Mouse (Mus musculus) right cerebral cortex, postnatal 36 days (tissue): ENCODE results near the gene Setd1a.
"Not testable (repeated sequence)": the region's sequence is repeated elsewhere in the genome, so short reads cannot be mapped to it uniquely, and the experiment has no call there.

Experiments used
- DNase-seq, 2 experiments: peaks; one replicate each; pipeline ENCODE4 v3.0.0; 2022; ENCODE audit warnings: low spot score in 2 of 2, mixed read lengths in 1 of 2

Gene Setd1a

DNA sequence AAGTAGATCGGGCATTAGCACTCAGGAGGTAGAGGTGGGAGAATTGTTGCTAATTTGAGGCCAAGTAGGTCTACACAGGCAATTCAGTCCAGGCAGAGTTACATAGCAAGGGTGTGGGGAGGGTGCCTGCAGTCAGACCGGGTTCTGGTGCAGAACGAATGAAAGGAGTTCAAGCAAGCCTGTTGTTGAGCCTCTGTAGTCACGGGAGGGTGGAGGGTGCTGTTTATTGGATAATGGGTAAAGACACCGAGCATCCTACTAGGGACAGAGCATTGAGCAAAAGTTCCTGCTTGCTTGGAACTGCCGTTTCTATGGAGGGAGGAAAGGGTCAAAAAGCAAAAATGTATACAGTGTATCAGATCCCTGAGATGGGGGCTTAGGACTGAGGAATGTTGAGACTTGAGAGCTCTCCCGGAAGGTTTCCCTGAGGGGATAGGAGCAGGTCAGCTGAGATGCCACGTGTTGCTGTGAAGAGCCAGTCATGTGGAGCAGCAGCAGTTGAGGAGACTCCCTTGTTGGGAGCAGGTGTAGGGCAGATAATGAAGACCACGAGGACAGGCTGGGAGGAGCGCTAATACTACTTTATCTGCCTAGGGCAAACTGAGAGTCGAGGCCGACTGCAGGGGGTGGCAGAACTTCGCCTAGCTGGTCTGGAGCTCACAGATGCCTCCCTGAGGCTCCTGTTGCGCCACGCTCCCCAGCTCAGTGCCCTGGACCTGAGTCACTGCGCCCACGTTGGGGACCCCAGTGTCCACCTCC, 9.4 kb upstream of the Setd1a start:
- DNase-seq: no peak

DNA sequence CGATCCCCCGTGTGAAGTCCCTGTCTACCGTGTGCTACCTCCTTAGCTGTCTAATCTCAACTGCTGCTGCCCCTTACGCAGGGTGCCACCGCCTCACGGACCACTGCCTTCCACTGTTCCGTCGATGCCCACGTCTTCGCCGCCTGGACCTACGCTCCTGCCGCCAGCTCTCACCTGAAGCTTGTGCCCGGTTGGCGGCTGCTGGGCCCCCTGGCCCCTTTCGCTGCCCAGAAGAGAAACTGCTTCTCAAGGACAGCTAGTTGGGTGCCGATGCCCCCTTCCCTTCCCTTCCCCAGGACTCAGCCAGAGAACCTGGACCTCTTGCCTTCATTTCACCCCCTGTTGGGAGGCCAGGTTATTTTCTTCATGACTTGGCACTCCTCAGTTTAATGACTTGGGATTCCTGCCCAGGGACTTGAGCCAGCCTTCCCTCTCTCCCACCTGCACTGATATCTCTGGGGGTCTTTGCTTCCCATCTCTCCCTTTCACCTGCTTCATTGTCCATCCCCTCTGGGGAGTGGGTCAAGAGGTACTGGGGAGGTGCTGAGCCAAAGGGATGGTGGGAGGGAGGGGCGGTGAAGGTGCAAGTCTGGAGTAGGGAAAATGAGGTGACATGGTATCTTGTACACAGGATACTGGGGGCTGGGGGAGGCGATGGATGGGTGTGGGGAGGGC, 8.7 kb upstream of the Setd1a start:
- no peak for DNase-seq

DNA sequence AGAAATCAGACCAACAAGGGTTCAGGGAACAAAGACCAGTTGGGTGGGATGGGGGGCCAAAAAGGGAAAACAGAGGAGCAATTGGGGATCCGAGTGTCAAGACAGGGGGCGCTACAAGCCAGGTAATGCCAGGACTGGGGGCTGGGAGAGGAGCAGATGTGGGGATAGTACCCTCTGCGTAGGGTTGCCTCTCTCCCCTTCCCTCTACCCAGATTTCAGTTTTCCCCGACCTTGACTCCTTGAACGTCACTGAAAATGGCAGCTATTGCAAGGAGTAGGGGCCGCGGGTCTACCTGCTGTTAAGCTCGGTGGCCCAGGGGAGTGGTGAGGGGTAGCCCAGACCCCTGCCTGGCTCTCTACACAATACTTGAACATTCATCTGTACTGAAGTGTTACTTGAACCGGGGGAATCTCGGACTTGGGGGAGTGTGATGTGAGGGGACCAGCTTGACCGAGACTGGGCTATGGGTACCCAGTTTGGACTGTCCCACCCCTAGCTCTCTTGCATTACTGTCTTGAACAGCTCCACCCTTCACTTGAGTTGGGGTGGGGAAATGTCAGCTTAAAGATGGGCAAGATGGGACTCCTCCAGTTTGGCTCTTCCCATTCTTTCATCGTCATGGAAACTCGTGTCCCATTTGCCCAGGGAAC, 8.0 kb upstream of the Setd1a start:
- DNase-seq: no peak

DNA sequence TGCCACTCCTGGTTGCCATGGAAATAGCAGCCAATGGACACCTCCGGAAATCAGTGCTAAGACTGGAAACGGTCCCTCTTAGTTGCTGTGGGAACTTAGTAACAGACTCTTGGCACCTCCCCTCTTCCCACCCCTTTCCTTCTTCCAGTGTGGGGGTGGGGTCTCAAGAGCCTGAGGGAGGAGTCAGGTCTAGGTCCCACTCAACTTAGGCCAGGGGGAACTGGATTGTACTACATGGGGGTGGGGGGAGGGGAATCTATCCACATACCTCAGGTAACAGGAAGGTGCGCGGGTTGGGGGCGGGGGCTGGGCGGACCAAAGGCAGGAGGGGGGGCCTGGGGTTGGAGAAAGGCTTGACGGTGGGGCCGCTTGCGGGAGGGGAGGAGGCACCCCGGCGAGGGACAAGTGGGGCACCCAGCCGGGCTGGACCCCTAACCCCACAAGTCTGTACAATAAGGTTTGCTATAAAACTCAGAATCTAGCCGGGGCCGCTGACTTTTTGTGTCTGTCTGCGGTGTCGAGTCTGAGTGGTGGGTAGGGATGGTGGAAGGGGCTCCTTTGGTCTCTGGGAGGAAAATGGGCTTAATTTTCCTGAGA, 7.4 kb upstream of the Setd1a start:
- DNase-seq: peak; percentile 95 to 97

DNA sequence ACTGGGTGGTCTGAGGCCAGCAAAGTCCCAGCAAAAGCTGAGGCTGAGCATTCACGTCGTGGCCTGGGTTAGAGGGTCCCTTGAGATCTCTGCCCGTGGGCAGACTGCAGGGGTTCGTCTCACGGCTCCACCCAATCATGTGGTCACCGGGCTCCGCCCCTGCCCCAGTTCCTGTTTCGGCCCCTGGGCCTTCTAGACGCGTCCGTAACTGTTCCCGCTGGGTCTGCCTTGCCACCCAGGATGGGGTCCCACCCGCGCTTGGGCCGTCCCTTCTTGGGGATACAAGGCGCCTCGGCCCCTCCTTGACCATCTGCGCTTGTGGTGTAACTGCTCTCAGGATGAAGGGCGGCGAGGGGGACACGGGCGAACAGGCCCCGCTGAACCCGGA, 6.8 kb upstream of the Setd1a start, which contains the start of gene Orai3:
Orai3 (plus strand) TSS at position 165 of the 388 bp plus-strand sequence.
- peak; percentile 78 to 85 for DNase-seq

DNA sequence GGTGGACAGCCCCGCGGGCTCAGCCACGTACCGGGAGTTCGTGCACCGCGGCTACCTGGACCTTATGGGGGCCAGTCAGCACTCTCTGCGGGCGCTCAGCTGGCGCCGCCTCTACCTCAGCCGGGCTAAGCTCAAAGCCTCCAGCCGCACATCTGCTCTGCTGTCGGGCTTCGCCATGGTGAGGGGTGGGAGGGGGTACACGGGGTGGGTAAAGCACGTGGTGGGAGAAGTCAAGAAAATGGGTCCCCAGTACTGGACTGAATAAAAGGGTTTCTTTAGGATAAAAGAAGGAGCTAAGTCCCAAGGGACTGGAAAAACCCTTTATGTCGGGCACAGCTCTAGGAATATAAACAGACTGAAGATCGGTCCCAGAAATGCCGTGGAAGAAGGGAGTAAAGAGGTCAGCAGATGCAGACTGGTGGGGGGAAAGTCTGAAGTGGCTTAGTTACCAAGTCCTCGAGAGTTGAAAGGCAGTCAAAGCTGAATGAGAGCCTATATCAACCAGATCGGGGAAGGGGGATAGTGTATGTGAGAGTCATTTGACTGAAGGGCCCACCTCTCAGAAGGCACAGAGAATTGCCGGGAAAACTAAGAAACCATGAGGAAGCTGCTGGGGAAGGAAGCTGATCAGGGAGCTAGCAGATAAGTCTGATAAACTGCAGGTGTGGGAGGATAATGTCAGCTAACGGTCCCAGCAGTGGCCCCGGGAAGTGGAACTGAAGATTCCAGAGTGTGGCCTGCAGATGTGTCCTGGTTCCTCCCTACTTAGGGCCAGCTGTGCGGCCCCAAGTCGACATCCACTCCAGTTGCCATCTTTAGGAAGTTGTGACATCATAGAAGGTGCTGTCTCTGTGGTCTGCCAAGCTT, 6.2 kb upstream of the Setd1a start:
- DNase-seq: no peak

DNA sequence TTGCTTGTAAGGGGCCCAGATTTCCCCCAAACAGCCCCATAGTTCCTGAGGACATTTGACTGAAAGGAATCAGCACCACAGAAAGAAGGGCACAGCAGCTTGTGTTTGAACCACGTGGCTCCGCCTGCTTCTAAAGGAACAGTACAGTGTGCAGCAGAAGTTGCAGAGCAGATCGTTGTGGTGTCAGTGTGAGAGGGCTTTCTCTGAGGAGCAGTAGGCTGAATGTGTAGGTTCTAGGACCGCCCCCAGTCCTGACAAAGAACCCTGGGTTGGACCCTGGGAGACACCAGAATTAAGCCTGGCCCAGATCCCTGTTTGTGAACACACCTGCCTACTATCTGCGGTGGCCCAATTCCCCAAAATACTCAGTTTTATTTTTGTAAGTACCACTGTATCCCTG, 5.2 kb upstream of the Setd1a start:
- peak; percentile 55 to 72 for DNase-seq

DNA sequence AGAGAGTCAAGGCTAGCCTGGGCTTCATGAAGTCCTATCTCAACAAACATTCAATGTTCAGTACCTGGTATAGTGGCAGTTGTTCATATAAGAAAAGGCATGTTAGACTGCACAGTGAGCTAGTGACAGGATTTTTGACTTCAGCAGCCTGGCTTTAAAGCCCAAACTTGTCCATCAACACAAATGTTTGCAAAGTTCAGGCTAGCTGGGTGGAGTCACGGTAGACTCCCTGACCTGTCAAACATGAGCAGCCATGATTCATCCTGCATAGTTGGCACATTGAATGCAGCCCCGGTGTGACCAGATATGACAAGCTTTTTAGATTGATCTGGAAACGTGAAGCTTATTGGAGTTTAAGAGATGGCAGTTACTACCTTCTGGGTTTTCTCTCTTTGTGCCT, 4.4 kb upstream of the Setd1a start:
- no peak for DNase-seq

DNA sequence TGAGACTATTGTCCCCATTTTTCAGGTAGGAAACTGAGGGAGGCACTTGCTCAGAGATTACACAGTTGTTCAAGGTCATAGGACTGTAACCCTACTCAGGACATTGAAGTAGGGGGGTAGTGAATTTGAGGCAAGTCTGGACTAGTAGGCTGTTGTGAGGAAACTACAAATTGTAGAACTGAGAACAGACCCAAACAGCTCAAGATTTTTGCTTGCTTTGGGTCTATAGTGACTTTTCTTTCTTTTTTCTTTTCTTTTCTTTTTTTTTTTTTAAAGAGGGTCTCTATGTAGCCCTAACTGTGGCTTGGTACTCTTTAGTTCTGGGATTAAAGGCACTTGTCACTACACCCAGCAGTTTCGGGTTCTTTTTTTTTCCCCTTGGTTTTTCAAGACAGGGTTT, 3.9 kb upstream of the Setd1a start:
- no peak for DNase-seq

DNA sequence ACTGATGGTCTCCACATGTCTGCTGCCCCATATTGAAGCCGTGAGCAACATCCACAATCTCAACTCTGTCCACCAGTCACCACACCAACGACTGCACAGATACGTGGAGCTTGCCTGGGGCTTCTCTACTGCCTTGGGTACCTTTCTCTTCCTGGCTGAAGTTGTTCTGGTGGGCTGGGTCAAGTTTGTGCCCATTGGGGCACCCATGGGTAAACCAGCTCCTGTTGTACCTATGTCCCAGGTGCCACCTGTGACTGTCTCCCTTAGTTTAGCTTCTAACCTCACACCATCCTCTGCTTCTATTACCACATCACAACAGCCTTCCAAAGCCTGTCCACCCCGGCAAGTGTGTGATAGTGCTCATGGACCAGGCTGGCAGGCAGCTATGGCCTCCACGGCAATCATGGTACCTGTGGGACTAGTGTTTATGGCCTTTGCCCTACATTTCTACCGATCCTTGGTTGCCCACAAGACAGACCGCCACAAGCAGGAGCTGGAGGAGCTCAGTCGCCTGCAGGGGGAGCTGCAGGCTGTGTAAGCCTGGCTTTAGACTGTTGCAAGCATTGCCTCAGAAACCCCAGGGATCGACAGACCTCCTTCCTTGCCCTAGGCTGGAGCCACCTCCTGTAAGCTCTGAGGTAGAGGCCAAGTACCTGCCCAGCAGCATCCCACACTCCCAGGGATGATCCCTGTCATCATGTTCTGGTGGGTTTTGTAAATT, 2.6 kb upstream of the Setd1a start:
- peak in 1 of 2 experiments; percentile 54 for DNase-seq

DNA sequence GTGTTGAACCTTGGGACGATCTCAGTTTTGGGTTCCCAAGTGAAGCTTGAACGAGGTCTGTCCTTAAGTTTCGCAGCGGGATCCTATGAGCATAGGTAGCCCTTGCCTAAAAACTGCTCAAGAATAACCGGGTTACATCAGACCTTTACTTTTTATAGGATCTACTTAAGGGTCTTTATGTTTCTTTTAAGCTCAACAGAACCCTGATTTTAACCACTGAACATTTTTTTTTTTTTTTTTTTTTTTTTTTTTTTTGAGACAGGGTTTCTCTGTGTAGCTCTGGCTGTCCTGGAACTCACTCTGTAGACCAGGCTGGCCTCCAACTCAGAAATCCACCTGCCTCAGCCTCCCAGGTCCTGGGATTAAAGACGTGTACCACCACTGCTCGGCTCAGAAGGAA, 633 bp upstream of the Setd1a start:
- DNase-seq: not testable (repeated sequence)

DNA sequence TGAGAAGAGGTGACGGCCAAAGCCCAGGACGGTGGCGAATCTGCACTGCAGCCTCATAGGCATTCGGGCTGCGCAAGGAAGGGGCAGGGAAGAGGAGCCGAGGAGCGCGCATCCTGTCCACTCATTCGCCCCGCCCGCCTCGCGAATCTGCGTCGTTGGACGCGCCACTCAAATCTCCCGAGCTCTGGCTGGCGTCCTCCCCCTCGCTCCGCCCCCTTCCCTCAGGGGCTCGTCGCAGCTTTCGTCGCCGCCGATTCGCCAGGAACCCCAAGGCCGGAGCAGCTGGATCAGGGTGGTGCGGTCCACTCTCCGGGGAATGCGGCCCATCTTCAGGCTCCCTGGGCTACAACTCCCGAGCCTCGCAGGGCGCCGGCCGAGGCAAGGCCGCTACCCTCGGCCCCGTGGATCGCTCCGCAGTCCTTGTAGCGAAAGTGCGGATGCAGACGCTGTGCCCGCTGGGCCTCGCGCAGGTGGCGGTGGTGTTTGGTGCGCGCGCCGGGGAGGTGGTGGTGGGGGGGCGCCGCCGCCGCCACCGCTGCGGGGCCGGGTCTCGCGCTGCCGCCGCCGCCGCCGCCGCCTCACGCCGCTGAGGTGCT, 506 bp downstream of the Setd1a start:
- DNase-seq: peak; percentile 94

DNA sequence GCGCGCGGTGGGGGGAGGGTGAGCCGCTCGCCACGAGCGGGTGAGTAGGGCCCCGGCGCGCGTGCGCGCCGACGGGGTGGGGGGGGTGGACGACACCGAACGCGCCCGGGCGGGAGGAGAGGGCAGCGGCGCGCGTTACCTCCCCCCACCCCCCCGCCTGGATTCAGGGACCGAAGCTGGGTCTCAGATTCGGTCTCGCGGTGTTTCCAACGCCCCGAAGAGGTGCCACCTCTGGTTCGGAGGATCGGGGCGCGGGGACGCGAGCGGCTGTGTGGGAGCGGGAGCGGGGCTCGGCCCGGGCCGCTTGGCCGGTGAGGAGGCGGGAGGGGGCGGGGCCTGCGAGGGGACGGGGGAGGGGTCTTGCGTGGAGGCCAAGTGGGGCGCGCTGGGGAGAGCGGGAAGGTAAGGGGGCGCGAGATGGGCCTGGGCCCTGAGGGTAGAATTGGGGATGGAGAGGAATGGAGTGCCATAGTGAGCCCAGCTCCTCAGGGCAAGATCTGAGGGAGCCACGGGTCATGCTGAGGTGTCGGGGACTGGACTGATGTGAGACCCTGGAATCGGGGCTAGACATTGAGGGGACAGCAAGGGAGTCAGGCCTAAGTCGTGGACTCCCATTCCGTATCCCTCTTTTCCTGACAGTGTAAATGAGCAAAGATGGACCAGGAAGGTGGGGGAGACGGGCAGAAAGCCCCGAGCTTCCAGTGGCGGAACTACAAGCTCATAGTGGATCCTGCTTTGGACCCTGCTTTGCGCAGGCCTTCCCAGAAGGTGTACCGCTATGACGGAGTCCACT, 1.2 kb downstream of the Setd1a start:
- no peak for DNase-seq

DNA sequence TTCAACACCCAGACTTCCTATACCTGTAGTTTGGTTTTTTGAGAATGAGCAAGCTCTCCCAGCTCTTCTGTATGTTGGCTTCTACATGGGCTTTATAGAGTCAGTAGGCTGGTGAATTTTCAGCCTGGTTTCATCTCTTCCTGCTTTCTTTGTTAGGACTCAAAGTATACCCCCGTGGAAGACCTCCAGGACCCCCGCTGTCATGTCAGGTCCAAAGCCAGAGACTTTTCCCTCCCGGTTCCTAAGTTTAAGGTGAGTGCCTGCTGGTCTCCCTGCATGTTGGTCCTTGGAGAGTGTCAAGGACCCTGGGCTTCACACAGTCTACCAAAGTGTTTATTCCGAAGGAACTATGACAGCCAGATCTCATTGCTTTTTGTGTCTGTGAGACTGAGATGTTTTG, 1.9 kb downstream of the Setd1a start:
- DNase-seq: no peak

DNA sequence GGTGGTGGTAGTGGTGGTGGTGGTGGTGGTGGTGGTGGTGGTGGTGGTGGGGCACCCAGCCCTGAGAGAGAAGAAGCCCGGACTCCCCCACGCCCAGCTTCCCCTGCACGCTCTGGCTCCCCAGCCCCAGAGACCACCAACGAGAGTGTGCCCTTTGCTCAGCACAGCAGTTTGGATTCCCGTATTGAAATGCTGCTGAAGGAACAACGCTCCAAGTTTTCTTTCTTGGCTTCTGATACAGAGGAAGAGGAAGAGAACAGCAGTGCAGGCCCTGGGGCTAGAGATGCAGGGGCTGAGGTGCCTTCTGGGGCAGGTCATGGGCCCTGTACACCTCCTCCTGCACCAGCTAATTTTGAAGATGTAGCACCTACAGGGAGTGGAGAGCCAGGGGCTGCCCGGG, 8.8 kb downstream of the Setd1a start, which contains the start of gene Gm49388:
Gm49388 (plus strand) TSS at position 301 of the 400 bp plus-strand sequence.
- DNase-seq: no peak

DNA sequence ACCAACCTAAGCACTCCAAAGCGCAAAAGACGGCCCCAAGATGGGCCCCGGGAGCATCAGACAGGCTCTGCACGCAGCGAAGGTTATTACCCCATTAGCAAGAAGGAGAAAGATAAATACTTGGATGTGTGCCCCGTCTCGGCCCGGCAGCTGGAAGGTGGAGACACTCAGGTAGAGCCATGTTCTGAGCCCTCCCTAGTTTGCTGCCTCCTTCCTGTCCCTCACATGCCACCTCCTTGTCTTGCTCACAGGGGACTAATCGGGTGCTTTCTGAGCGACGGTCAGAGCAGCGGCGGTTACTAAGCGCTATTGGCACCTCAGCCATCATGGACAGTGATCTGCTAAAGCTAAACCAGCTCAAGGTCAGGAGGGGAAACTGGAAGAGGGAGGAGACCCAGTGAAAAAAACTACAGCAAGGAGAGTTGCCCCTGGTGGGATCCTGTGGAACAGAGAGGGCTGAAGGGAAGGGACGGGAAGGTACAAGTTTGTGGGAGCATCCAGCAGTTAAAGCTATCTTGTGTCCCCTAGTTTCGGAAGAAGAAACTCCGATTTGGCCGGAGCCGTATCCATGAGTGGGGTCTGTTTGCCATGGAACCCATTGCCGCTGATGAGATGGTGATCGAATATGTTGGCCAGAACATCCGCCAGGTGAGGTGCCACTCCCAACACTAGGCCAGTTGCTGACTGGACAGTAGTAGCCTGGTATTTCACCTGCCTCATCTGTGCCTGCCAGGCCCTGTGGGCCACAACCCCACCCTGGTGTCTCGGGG, 20.8 kb downstream of the Setd1a start:
- DNase-seq: no peak

DNA sequence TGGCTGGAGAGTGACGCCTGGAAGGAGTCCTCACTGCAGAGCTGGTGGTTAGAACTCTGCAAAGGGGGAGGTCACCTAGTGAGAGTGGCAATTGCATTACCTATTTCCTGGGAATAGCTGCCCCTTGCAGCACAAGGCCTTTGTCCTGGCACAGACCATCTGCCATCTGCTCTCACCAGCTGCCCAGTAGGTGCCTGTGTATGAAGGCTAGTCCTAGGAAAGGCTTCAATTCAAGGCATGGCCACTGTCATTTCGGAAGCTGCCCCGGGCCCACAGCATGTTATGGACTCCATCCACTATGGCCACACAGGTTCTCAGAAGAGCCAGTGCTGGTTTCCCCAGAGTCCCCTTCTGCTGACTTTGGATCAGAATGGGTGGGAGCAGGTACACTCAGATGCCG, 22.1 kb downstream of the Setd1a start:
- no peak for DNase-seq

DNA sequence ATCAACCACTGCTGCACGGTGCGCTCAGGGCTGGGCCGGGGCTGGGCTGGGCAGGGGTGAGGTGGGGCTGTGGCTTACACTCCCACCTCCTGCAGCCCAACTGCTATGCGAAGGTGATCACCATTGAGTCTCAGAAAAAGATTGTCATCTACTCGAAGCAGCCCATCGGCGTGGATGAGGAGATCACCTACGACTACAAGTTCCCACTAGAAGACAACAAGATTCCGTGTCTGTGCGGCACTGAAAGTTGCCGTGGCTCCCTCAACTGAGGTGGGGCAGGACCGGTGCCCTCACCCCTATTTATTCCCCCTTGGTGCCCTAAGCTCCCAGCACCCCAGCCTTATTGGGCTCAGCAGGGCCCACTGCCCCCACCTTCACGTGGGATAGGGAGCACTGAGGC, 22.7 kb downstream of the Setd1a start:
- DNase-seq: no peak

DNA sequence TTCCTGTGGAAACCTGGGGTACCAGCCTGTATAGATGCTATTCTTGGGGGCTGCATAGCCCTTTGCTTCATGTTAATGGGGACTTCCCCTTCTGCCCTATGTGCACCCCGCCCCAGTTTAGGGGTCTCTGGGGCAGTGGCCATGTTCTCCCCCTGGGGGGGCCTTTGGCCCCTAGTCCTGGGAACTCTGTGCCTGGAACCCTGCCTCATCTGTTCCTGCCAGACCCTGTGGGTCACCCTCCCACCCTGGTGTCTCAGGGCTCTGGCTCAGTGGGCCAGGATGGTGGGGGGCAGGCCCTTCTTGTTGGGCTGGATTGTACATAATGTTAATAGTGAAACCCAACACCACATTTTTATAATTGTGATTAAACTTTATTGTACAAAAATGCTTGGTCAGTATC, 23.3 kb downstream of the Setd1a start:
- no peak for DNase-seq
